12 mouse cellular contexts compared by ENCODE assay signal in genomic region chr9:88476138-88476537, GRCm38 (mm10). TPM values are rescaled to one million over a fixed set of nuclear protein-coding genes. Genes with fewer than 3 reads are reported as not detected.
DNase-seq lines count a peak whose midpoint lies in the region; ATAC-seq and TF ChIP-seq lines count a peak whose summit lies in the region.
"Had no signal": no experiment of that assay in that cellular context is flagged by ENCODE, and none has a peak within 500 bp of the region (broad histone marks: within the 10 kb centered on the region; RNA-seq: fewer than 3 reads in every experiment).

No protein-coding gene starts in this region.

- H3K9me3 ChIP-seq in forebrain, postnatal 0 days (ENCODE audit: low read length): no peaks in the 10 kb centered on the region
- no peaks in the 10 kb centered on the region for H3K9me3 ChIP-seq in forebrain, embryonic 12.5 days
- no peaks in the 10 kb centered on the region for H3K9me3 ChIP-seq in lung, embryonic 14.5 days (ENCODE audit: low read depth, low read length)
- H3K9me3 ChIP-seq: G1E; heart, embryonic 15.5 days; liver, embryonic 13.5 days; midbrain, embryonic 15.5 days had no signal

- no peak overlapping the region for H3K4me3 ChIP-seq in forebrain, postnatal 0 days (ENCODE audit: low read depth, low read length)
- H3K4me3 ChIP-seq in forebrain, embryonic 12.5 days (replicated peaks): no peak overlapping the region
- H3K4me3 ChIP-seq in lung, embryonic 14.5 days (ENCODE audit: low read depth, low read length): no peak overlapping the region
- no peak overlapping the region for H3K4me3 ChIP-seq in lung, adult 2 months (replicated peaks; ENCODE audit: extremely low read depth, low read depth, low read length)
- H3K4me3 ChIP-seq: heart, embryonic 15.5 days; liver, embryonic 13.5 days; midbrain, embryonic 15.5 days had no signal

- H3K9ac ChIP-seq in forebrain, postnatal 0 days: no peak overlapping the region
- H3K9ac ChIP-seq in forebrain, embryonic 12.5 days: no peak overlapping the region
- H3K9ac ChIP-seq in lung, embryonic 14.5 days: no peak overlapping the region
- H3K9ac ChIP-seq: heart, embryonic 15.5 days; liver, embryonic 13.5 days; midbrain, embryonic 15.5 days had no signal

- H3K27me3 ChIP-seq in forebrain, postnatal 0 days (ENCODE audit: insufficient read depth, low read length): no peaks in the 10 kb centered on the region
- H3K27me3 ChIP-seq in forebrain, embryonic 12.5 days: no peaks in the 10 kb centered on the region
- no peaks in the 10 kb centered on the region for H3K27me3 ChIP-seq in lung, embryonic 14.5 days (ENCODE audit: insufficient read depth, low read length)
- H3K27me3 ChIP-seq: heart, embryonic 15.5 days; liver, embryonic 13.5 days; midbrain, embryonic 15.5 days had no signal

- peak; percentile 42 for TF ChIP-seq CTCF in forebrain, postnatal 0 days (IDR thresholded peaks at IDR 0.05; ENCODE audit: low read depth)
- TF ChIP-seq CTCF in lung, embryonic 14.5 days (IDR thresholded peaks at IDR 0.05; ENCODE audit: low read depth): 0 out of 2 replicates have a peak, but pooled peaks have one; percentile 18
- TF ChIP-seq CTCF in lung, adult 2 months (IDR thresholded peaks at IDR 0.05; ENCODE audit: insufficient read depth, low read length): no peak

- TF ChIP-seq POLR2A in lung, adult 2 months (IDR thresholded peaks at IDR 0.05; ENCODE audit: borderline replicate concordance, extremely low read depth, low read depth, low read length): no peak

- peaks cover 8% of the 10 kb centered on the region; the same call in 1 of the 2 replicates for H3K4me1 ChIP-seq in forebrain, postnatal 0 days (ENCODE audit: insufficient read depth)
- peaks cover 6% of the 10 kb centered on the region for H3K4me1 ChIP-seq in forebrain, embryonic 12.5 days
- H3K4me1 ChIP-seq in lung, embryonic 14.5 days (ENCODE audit: insufficient read depth): peaks cover 5% of the 10 kb centered on the region
- no peaks in the 10 kb centered on the region; the same call in 1 of the 2 replicates for H3K4me1 ChIP-seq in lung, adult 2 months (ENCODE audit: control insufficient read depth, insufficient read depth, low read length)

- DNase-seq in forebrain, postnatal 0 days: peak; percentile 5
- DNase-seq in lung, embryonic 14.5 days: no peak
- no peak for DNase-seq in lung, adult 2 months
- DNase-seq in MN1 (ENCODE audit: low spot score): peak; percentile 25
- DNase-seq in retina, embryonic 14.5 days (ENCODE audit: low spot score): peak; percentile 17
- no peak for DNase-seq in right cerebral cortex, postnatal 10 days (ENCODE audit: low spot score in 2 of 2)
- DNase-seq: liver, embryonic 13.5 days had no signal

- WGBS in forebrain, postnatal 0 days: 16% methylated on average over 1 of the region's 1 CpGs
- WGBS in forebrain, embryonic 12.5 days: 25% methylated on average over 1 of the region's 1 CpGs
- 39% methylated on average over 1 of the region's 1 CpGs for WGBS in lung, embryonic 14.5 days
- 45% methylated on average over 1 of the region's 1 CpGs for WGBS in lung, adult 2 months

- H3K4me2 ChIP-seq in forebrain, postnatal 0 days (ENCODE audit: low read depth): no peak overlapping the region
- H3K4me2 ChIP-seq in forebrain, embryonic 12.5 days: no peak overlapping the region
- no peak overlapping the region for H3K4me2 ChIP-seq in lung, embryonic 14.5 days
- H3K4me2 ChIP-seq: heart, embryonic 15.5 days; liver, embryonic 13.5 days; midbrain, embryonic 15.5 days had no signal

- no peak overlapping the region for H3K27ac ChIP-seq in forebrain, postnatal 0 days (ENCODE audit: low read depth, low read length)
- H3K27ac ChIP-seq in forebrain, embryonic 12.5 days: no peak overlapping the region
- H3K27ac ChIP-seq in lung, embryonic 14.5 days (ENCODE audit: low read depth): no peak overlapping the region
- H3K27ac ChIP-seq: heart, embryonic 15.5 days; liver, embryonic 13.5 days; midbrain, embryonic 15.5 days had no signal

- no peak for ATAC-seq in forebrain, postnatal 0 days
- no peak for ATAC-seq in forebrain, embryonic 12.5 days (ENCODE audit: low FRiP score)
- ATAC-seq in lung, embryonic 14.5 days (ENCODE audit: insufficient read depth): no peak
- no peak for ATAC-seq in erythroid progenitor cell, adult 5-6 weeks (replicated peaks; ENCODE audit: low FRiP score, poor library complexity, severe bottlenecking)
- ATAC-seq: midbrain, embryonic 15.5 days had no signal

- H3K36me3 ChIP-seq in forebrain, postnatal 0 days (ENCODE audit: insufficient read depth): peaks cover 27% of the 10 kb centered on the region
- peaks cover 44% of the 10 kb centered on the region for H3K36me3 ChIP-seq in forebrain, embryonic 12.5 days (replicated peaks)
- peaks cover 73% of the 10 kb centered on the region for H3K36me3 ChIP-seq in lung, embryonic 14.5 days (ENCODE audit: insufficient read depth)

RNA-seq across cellular contexts. Expression of gene Syncrip, which starts 6.2 kb away (rescaled TPM):
- 138 and 149 TPM in 2 replicates for total RNA-seq in forebrain, postnatal 0 days (2014; rRNA removed)
- 82.5 and 86.4 TPM in 2 replicates for polyA plus RNA-seq in forebrain, postnatal 0 days (2015; fragmentation: Nextera tagmentation; extraction: Ambion mirVana)
- 153 and 154 TPM in 2 replicates for polyA plus RNA-seq in forebrain, embryonic 12.5 days (2016; fragmentation: Nextera tagmentation; extraction: Ambion mirVana)
- 141 and 151 TPM in 2 replicates for polyA plus RNA-seq in lung, embryonic 14.5 days (2014; fragmentation: Nextera tagmentation; extraction: Ambion mirVana)
- polyA plus RNA-seq in lung, adult 2 months (2012; rRNA removed): 3.0 and 7.9 TPM in 2 replicates
- 80.0 and 119 TPM in 2 replicates for total RNA-seq in erythroid progenitor cell, adult 5-6 weeks (2015; ENCODE audit: low replicate concordance)
- 69.6 and 108 TPM in 2 replicates for total RNA-seq in erythroid progenitor cell, adult 5-6 weeks (2017; ENCODE audit: low replicate concordance)

RNA-seq across cellular contexts. Expression of gene Gm20537, which starts 19.7 kb away (rescaled TPM):
- total RNA-seq in forebrain, postnatal 0 days (2014; rRNA removed): 0.38 and 2.2 TPM in 2 replicates
- polyA plus RNA-seq in forebrain, postnatal 0 days (2015; fragmentation: Nextera tagmentation; extraction: Ambion mirVana): not detected in 2 replicates
- polyA plus RNA-seq in forebrain, embryonic 12.5 days (2016; fragmentation: Nextera tagmentation; extraction: Ambion mirVana): 0.42 and 1.2 TPM in 2 replicates
- 0.68 TPM in 1 of 2 replicates, not detected in the other for polyA plus RNA-seq in lung, embryonic 14.5 days (2014; fragmentation: Nextera tagmentation; extraction: Ambion mirVana)
- 0.34 and 1.1 TPM in 2 replicates for polyA plus RNA-seq in lung, adult 2 months (2012; rRNA removed)
- total RNA-seq in erythroid progenitor cell, adult 5-6 weeks (2015; ENCODE audit: low replicate concordance): not detected in 2 replicates
- total RNA-seq in erythroid progenitor cell, adult 5-6 weeks (2017; ENCODE audit: low replicate concordance): 3.6 TPM in 1 of 2 replicates, not detected in the other
- polyA plus RNA-seq: liver, embryonic 13.5 days had no signal

RNA-seq across cellular contexts. Expression of gene Snx14, which starts 37.4 kb away (rescaled TPM):
- total RNA-seq in forebrain, postnatal 0 days (2014; rRNA removed): 30.2 and 31.3 TPM in 2 replicates
- 17.8 and 25.3 TPM in 2 replicates for polyA plus RNA-seq in forebrain, postnatal 0 days (2015; fragmentation: Nextera tagmentation; extraction: Ambion mirVana)
- 22.4 and 25.0 TPM in 2 replicates for polyA plus RNA-seq in forebrain, embryonic 12.5 days (2016; fragmentation: Nextera tagmentation; extraction: Ambion mirVana)
- polyA plus RNA-seq in lung, embryonic 14.5 days (2014; fragmentation: Nextera tagmentation; extraction: Ambion mirVana): 22.9 and 24.5 TPM in 2 replicates
- 15.4 and 16.5 TPM in 2 replicates for polyA plus RNA-seq in lung, adult 2 months (2012; rRNA removed)
- 20.2 and 33.1 TPM in 2 replicates for total RNA-seq in erythroid progenitor cell, adult 5-6 weeks (2015; ENCODE audit: low replicate concordance)
- 17.8 and 21.6 TPM in 2 replicates for total RNA-seq in erythroid progenitor cell, adult 5-6 weeks (2017; ENCODE audit: low replicate concordance)

Comparison
In these comparisons a context has a peak if more than half of its experiments do, and no peak if none do; other contexts are left out.
1. DNase-seq: peak in forebrain, postnatal 0 days (single experiment), MN1 (single experiment) and retina, embryonic 14.5 days (single experiment); none in lung, embryonic 14.5 days (single experiment), lung, adult 2 months (single experiment) and right cerebral cortex, postnatal 10 days (0 of 2).